Mouse (Mus musculus): ENCODE measurements around the gene Lama5.
"Not testable (repeated sequence)": the region's sequence is repeated elsewhere in the genome, so short reads cannot be mapped to it uniquely, and the experiment has no call there.

Lama5 gene

DNA sequence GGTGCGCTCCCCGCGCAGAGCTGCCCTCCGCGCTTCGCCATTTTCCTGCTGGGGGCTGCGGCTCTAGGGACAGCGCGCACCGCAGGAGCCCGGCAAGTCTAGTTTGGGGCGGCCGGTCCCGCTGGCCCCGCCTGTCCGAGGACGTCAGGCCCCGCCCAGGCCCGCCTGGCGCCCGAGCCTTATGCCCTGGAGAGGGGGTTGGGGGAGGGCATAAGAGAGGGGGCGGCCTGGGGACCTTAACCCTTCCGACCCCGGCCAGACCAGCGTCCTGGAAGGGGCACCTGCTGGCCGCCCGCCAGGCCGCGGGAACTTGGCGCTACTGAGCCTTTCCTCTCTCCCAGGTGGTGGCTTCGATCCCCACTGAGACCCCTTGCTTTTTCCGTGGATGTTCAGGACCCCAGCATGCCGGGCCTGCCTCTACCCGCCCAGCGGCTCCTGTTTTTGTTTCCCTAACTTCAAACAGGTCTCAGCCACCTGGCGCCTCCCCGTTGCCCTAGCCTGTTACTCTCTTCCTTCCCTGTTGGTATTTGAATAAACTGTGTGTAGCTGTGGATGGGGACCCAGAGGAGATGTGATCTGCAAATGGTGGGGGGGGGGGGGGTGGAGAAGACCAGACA lies at the start of gene Lama5:
TSS of gene Lama5 (minus strand) at position 98 of the 617 bp plus-strand sequence.
- DNase-seq = no peak

DNA sequence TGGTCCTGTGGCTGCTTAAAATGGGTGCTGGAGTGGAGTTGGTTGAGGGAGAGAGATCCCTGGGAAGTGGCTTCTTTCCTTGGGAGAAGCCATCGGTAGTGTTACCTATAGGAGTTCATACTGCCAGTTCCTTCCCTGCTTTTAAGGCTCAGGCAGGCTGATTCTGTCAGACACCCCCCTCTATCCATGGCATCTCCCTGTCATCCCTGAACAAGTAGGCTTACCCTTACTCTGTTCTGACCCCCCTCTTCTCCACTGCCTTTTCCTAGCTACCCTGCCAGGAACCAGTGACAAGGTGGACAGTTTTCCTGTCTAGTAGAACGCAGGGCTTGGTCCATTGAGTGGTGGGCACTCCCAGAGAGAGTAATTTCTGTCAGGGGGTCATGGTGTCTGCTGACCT lies 48.9 kb upstream of the Lama5 start:
- DNase-seq = no peak

DNA sequence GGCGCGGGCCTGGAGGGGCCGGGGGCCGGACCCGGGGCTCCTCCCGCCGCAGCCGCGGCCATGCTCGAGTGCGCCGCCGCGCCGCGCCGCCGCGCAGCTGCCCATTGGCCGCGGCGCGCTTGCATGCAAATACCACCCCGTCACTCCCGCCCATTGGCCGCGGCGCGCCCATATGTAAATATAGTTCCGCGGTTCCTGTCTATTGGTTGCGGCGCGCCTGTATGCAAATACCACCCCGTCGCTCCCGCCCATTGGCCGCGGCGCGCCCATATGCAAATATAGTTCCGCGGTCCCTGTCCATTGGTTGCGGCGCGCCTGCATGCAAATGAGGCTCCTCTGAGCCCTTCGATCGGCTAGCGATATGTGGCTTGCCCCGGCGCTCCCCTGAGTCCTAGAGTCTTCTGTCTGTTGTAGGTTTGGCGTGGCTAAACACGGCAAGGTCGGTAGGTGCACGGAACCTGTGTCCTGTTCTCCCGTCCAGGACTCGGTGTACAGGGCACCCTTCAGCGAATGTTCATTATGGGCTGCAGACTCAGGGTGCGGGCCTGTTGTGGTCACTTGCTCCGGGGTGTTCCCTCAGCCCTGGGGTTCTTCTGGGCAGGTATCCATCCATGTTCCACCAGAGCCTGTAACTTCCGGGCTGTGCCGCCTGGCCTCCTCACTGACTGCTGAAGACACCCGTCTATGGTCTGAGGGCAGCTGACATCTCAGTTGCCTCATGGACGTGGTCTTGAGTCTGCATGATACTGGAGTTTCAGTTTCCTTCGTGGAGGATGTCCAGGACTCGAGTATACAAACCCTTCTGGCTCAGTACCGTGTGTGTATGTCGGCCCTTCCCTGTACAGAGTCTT lies 48.0 kb upstream of the Lama5 start, which contains the start of gene Cables2:
TSS of gene Cables2 (minus strand) at position 103 of the 851 bp plus-strand sequence.
- peak; percentile 97 for DNase-seq

DNA sequence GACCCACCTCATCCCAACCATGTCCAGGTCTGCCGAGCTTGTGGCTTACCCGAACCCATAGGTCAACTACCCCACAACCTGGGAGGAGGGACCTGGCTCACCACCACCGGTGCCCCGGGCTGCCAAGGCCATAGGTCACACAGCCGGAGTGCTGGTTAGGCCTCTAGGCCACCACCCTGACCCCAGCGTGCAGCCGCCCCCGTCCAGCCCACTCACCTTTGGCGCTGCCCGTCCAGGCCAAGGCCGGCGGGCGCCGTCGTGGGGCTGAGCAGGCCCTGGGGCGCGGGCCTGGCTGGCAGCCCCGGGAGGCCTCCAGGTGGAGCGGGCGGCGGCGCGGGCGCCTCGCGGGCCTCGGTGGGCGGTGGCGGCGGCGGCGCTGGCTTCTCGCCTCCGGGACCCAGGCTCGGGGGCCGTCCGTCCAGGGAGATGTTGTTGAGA lies 47.2 kb upstream of the Lama5 start:
- DNase-seq = peak; percentile 49

DNA sequence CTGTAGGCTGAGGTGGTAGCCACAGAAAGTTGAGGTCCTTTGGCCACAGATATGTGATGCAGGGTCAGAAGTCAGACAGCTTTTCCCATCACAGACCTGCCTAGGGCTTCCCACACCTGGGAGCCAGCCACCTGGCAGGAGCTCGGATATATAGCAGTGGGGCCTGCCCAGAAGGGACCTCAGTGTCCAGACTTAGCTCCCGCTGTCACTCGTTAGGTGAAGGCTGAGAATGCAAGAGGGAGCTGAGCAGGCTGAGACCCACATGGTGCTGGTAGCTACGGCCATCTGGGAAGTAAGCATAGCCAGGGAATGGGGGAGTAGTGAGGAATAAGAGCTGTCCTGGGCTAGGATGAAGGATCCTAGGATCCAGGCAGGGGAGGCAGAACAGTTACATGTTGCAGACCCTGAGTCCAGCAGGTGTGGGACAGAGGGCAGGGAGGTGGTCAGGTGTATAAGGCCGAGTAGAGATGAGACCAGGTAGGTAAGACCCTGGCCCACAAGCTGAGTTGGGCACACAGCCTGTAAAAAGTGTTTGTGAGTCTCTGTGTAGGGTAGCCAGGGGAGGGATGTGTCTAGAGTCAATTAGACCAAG lies 46.2 kb upstream of the Lama5 start:
- DNase-seq = no peak

DNA sequence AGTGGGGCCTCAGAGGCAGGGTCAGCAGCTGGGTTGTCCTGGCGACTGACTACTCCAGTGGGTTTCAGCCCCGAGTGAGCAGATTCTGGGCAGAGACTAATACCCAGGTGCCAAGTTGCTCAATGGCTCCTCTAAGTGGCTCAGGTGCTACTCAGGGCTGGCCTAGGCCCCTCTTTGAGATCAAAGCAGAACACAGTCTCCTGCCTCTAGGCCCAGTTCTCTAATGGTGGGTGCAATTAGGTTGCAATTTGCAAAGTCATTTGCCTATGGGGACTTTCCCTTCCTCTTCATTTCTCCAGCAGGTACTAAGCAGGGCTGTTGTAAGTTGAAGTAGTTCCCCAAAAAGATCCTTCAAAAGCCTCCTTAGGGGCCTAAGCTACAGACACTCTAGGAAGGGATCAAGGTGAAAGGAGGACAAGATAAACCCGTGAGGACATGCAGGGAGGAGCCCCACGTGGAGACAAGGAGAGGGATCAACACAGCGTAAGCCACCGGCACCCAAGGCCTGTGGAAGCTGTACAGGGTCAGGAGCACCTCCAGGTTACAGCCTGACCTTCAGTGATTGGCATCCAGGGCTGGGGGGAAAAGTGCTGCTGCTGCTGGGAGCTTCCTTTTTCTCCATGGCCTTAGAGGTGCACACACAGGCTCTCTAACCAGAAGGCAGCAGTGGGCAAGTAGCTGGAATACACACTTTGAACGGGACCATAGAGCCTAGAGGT lies 45.0 kb upstream of the Lama5 start:
- no peak for DNase-seq

DNA sequence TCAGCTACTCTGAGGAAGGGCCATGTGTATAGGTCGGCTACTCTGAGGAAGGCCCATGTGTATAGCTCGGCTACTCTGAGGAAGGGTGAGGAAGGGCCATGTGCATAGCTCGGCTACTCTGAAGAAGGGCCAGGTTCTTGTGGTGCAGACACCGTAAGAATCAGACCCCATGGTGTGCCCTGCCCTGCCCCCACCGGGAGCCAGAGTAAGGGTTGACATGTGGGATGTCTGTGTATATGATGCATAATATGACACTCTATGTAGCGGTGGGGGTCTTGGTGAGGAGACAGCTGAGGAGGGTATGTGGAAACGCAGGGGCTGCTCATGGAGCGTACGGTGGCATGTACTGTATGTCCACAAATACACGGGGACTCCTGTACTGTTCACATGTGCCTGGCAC lies 43.7 kb upstream of the Lama5 start:
- DNase-seq = no peak

DNA sequence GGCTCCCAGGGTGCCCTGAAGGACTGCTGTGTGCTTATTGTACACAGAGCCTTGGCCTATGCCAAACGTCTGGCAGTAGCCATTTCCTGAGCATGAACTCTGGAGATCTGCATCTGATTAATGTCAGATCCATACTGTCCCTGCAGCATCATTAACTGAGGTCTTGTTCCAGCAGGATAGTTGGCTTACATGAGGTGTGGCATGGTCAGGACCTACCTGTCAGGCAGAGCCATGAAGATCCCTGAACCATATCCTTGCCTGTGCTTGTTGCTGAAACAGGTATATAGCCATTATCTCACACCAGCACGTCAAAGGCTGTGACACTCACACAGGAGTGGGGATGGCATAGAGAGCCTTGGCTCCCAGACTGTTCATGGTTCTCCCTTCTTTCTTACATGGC lies 42.3 kb upstream of the Lama5 start:
- no peak for DNase-seq

DNA sequence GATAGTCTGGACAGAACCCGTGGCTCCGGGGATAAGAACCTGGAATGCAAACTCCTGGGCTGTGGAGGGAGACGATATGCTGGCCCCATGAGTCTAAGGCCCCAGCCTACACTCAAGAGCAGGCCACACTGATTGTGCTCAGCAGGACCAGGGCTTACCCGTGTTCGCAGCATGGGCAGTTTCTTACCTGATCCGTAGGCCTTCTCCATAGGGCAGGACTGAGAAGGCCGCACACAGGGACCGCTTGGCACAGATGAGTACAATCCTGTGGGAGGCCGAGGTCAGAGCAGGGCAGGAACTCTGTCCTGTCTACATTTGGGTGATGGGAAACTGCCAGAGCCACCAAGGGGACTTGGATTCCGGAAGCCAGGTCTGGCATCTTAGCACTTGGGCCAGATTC lies 37.2 kb upstream of the Lama5 start:
- no peak for DNase-seq

DNA sequence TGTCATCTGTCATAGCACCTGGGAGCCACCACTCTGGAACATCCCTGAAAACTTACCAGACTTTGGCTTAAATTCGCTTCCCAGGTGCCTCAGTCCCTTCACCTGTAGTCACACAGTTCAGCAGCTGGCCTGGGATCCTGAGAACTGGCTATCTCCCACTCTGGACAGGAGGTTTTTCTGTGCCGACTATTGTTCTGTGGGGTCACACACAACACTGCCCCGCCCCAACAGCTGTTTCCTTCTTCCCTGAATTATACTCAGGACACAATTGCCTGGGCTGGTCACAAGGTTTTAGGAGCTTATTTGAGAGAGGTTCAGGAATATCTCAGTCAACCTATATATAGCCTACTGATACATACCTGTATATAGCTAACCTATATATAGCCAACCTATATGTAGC lies 36.8 kb upstream of the Lama5 start:
- DNase-seq = no peak

DNA sequence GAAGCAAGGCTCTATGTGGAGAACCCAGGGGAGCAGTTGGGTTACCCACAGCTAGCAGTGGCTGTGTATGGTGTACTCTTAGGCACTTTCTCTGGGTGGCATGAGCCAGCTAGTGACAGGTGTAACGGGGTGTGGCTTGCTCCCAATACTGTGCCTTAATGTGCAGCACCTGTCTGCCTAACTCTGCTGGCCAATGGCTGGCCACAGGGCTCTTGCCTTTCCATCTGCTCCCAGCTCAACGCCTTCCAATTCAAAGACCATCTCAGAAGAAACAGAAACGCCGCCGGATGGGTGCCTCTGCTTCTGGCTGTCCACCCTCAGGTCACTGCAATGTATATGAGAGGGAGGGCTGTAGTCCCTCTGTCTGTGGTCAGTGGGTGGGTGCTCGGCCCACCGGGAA lies 36.2 kb upstream of the Lama5 start:
- DNase-seq = no peak

DNA sequence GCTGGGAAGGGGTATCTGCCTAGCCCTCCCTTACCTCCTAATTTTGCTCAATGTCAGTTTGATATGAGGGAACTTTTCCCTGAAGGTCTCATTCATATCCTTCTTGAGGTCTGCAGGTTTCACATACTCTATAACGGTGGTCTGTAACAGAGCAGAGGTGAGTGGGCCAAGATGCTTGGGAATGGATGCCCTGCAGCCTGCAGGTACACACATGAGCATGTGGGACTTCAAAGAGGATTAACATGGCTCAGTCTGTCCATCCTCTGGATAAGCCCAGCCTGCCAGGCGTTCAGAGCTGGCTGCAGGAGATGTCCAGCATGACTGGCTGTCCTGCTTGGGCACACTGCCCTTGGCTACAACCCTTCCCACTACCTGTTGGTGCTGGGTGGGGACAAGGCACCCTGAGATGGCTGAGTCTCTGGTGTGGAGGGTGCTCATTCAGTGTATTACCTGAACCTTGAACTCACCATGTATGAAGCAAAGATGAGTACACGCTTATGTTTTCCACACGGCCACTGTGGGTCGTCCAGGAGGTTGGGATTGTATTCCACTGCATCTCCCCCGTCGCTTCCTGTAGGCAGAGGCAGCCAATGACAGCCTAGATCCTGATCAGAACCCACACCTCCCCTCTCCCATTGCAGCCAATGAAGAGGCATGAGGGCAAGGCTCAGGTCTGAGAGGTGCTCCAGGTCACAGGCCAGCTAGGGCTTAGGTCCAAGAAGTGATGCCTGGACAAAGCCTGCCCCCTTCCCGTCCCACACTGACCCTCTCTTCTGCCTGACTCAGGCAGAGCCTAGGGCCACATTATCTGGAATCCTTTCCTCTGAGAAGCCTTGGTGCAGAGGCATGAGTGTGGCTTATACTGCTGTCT lies 35.2 kb upstream of the Lama5 start:
- no peak for DNase-seq

DNA sequence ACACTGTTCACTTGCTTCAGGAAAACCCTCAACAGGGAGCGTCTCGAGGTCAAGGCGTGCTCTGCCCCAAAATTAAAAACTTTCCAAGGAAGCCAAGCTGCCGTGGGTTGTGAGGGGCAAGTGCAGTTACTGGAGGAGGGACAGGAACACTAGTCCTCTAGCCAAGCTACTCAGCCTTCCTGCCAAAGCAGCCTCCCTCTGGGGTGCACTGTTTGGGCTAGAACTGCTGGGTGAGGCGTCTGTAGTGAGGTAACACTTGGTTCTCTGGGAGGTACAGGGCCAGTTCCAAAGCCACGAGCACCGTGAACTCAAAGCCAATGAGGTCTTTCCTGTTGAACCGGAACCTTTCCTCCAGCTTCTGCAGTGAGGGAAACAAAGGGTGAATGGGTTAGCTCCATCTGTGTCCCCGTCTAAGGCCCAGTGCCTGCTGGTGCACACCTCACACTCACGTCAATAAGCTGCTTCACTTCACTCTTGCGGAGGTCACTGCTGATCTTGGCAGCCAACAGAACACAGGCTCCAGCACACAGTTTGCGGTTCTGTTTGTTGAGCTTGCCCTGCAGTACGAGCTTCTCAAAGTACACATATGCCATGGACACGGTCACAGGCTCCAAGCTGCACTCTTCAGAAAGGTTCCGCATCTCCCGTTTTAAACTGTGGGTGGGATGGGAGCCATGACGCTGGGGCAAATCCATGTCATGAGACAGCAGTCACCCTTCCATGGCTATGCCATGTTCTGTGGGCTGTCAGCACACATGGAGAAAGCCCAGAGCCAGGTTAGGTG lies 34.4 kb upstream of the Lama5 start:
- not testable (repeated sequence) for DNase-seq

DNA sequence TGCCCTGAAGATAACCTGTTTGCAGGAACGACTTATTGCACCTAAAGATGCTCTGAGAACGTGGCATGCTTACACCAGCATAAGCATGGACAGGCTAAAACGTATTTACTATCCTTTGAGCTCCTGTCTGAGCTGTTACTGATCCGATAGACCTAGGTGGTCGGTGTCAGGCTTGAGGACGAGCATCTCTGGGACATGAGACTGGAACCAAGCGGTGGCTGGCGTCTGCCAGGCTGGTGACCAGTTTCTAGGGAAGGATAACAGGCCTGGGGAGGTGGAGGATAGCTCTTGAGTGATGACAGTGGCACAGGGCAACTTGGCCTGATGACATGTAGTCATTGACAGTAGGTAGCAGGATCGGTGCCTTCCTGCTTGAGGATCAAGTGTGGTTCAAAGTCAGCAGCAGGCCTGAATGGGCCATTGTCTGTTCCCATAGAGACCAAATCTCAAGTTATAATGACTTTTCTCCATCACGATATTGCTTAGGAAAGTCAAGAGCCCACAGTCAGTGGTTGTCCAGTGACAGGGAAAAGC lies 33.4 kb upstream of the Lama5 start:
- not testable (repeated sequence) for DNase-seq

DNA sequence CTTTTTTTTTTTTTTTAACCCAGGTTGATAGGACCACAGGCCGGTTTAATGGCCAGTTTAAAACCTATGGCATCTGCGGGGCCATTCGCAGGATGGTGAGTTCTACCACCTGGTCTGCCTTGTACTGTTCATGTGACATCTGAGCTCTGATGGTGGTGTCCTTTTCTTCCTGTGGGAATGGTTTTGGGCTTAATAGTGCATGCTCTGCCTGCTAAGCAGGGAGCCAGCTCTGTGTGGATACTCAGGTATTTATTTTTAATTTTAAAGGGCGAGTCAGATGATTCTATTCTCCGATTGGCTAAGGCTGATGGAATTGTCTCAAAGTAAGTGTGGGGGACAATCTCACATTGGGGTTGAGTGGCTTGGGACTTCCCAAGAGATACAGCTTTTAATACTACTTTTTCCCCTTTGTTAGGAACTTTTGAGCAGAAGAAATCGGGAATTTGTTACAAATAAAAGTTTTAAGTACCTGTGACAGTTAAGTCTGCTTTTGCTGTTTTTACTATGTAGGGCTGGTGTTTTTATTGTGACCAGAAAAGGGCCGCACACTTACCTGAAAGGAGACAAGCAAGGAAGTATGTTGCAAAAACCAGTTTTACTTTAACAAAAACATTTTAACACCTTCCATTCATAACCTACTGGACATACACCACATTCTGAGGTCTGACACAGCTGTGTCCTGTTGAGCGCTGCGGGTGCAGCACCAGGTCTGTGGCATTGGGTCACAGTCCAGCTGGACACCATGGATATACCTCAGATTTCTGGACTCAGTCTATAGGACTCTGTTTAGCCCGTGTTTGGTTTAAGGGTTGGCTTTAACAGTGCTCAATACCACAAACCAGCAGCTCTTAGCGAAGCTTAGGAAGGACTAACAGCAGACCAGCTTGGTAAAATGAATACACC lies 32.6 kb upstream of the Lama5 start:
- DNase-seq = no peak

DNA sequence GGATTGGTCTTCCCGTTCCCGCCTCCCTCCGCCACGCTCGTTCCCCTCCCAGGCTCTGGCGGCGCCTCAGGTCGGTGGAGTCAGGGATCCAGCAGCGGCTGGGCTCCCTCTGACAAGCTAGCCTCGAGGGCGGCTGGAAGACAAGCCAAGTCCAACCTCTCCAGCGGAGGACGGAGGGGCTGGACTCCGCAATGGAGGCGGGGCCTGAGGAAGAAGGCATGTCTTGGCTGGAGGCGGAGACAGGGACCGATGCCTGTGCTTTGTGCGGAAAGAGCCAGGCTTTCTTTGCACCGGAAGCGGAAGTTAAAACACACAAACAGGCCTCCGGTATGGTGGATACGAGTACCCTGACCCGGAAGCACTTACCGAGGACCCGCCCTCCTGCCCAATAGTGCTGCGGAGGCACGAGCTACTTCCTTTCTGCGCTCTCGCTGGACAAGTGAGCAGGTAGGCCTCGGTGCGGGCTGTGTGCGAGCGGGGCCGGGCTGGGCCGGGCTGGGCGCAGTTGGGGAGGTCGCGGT lies 31.4 kb upstream of the Lama5 start, which contains the start of gene Rps21:
TSS of gene Rps21 (plus strand) at position 377 of the 521 bp plus-strand sequence.
- peak; percentile 99 for DNase-seq

DNA sequence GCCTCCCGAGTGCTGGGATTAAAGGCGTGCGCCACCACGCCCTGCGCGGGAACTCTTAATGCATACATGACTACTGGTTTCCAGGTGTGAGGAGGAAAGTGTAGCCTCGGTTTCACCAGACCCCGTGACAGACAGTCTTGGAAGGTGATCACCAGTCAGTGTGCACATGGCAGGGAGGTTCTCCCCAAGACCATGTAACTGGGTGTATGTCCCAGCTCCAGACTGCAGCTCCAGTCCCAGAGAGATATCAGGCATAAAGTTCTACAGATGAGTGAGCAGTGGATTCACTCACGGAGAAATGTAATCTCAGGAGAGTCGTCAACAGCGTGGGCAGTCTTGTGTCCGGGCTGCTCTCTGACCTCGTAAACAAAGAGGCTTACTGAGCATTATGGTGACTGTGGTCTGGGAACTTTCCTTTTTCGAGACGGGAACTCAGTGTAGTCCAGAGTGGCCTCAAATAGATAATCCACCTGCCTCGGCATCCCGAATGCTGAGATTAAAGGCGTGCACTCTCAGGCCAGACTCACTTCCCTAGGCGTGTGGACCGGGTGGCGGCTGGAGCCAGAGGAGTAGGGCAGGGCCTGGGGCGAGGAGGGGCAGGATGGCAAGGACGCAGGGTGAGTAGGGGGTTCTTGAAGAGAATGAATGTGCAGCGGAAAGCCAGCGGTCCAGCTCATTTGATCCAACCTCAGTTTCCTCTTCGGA lies 30.8 kb upstream of the Lama5 start:
- DNase-seq = no peak

DNA sequence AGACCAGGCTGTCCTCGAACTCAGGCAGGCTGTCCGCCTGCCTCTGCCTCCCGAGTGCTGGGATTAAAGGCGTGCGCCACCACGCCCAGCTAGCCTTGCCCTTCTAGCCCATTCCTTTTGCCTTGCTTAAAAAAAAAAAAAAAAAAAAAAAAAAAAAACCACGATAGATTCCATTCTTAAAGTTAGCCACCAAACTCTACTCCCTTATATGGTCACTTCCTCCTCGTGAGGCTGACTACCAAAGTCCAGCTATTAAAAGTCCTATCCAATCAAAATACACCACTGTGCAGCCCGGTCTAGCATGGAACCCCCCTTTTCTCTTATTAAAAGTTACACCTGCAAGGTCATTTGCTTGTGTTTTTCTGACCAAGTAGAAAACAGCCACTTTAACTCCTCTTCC lies 30.0 kb upstream of the Lama5 start:
- DNase-seq = no peak

All from layer of hippocampus, adult 9-11 months (tissue).